Mouse (Mus musculus) adrenal gland, adult 18-20 months (tissue): ENCODE measurements around the gene Grip1. TPM values are rescaled to one million over a fixed set of nuclear protein-coding genes. Genes with fewer than 3 reads are reported as not detected.

ENCODE experiments used
- DNase-seq, 2 experiments: peaks; one replicate each; pipeline ENCODE4 v3.0.0; 2021 to 2022; ENCODE audit warnings: low spot score in 2 of 2
- total RNA-seq, 2 experiments: library from RNA; stranded (reverse); gene quantifications; 1 replicate in 1 of 2; 2 replicates in 1 of 2; pipeline ENCODE4 v1.2.3; 2021

Grip1 gene
- total RNA-seq, 2 experiments from 2014 or later, result 0.29 to 0.30 TPM

DNA sequence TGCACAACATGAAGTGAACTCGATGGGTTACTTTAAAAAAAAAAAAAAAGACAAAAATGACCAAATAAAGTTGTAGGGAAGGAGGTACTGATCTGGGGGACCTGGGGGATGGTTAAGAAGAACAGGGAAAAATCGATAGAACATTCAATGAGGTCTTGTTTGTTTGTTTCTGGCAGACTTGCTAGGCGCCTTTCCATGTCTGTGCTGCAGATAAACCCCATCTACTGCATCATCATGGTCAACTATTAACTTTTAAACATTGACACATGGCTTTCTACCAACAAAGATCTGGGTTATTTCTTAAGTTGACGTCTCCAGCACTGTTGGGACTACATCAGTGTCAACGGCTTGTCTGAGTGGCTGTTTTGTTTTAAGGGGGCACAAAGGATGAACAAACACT lies 474.3 kb downstream of the Grip1 start:
- no peak for DNase-seq

GRCm38 (mm10) chr10:119928921-119929320 lies 475.3 kb downstream of the Grip1 start:
- DNase-seq, result no peak

GRCm38 (mm10) chr10:119932794-119933193 lies 479.2 kb downstream of the Grip1 start:
- no peak for DNase-seq

GRCm38 (mm10) chr10:119933362-119933761 lies 479.7 kb downstream of the Grip1 start:
- DNase-seq, result no peak

DNA sequence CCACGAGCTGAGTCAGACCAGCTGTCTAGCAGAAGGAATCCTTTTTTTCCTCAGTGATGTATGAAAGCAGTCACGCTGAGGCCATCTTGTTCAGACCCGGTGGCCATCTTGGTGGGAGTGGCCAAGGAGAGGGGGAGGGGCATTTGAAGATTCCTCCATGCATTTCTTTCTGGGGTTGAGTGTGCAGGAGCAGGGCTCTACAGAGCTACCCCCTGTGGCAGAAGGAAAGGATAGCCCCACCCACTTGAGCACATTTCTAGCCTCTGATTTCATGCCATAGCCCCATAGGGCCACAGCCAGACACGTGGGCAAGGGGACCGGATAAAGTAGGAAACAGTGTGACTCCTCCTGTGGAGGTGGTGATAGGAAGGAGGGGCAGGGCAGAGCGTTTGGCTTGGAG lies 481.6 kb downstream of the Grip1 start:
- DNase-seq, result no peak

DNA sequence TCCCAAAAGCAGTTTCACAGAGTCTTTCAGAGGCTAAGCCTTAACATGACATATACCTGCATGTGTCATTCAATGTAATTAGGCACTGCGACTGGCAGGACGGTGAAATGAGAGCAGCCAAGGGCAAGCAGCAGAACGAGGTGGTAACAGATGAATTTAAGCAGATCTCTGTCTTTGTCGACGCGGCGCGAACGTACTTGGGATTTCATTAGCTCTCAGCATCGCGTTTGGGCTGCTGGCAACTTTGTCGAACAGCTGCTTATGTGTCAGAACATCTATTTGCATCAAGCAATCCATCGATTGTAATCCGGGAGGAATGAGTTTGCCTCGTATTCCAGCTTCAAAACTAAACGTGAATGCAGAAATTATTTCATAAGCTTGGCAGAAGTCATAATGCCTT lies 483.9 kb downstream of the Grip1 start:
- DNase-seq, result no peak

GRCm38 (mm10) chr10:119943906-119944305 lies 490.3 kb downstream of the Grip1 start:
- DNase-seq, result no peak

GRCm38 (mm10) chr10:119951460-119951859 lies 497.8 kb downstream of the Grip1 start:
- DNase-seq, result no peak

- DNase-seq, result no peak
These were observed 503.8 kb downstream of the Grip1 start for GRCm38 (mm10) chr10:119957260-119957955.

GRCm38 (mm10) chr10:119960915-119961314 lies 507.3 kb downstream of the Grip1 start:
- no peak for DNase-seq

- DNase-seq, result no peak
These were observed 512.7 kb downstream of the Grip1 start for GRCm38 (mm10) chr10:119966321-119966720.

GRCm38 (mm10) chr10:119979396-119979795 lies 525.8 kb downstream of the Grip1 start:
- DNase-seq, result no peak

GRCm38 (mm10) chr10:119980032-119980431 lies 526.4 kb downstream of the Grip1 start:
- DNase-seq, result no peak

- DNase-seq, result no peak
These were observed 530.7 kb downstream of the Grip1 start for GRCm38 (mm10) chr10:119984299-119984698.

- DNase-seq, result no peak
These were observed 544.8 kb downstream of the Grip1 start for GRCm38 (mm10) chr10:119998475-119998874.

- DNase-seq, result no peak
These were observed 548.5 kb downstream of the Grip1 start for GRCm38 (mm10) chr10:120002149-120002548.

GRCm38 (mm10) chr10:120004096-120004495 lies 550.5 kb downstream of the Grip1 start:
- no peak for DNase-seq

DNA sequence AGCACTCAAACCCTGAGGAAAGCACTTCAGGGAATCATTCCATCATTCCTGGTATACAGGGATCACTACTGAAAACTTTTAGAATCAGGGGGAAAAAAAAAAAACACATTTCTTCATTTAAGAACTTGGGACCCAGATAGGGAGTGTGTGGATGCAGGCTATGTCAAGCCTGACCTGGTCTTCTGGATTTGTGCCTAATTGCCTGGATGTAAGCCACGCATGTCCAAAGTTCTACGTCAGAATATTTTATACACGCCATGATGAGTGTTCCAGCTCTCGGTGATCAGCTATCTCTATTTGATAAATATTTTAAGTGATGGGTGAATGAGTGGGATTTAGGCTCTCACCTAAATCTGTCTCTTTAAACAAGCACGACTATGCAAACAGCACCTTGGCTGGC lies 552.0 kb downstream of the Grip1 start:
- DNase-seq, result no peak

- DNase-seq, result no peak
These were observed 558.7 kb downstream of the Grip1 start for GRCm38 (mm10) chr10:120012331-120012730.

DNA sequence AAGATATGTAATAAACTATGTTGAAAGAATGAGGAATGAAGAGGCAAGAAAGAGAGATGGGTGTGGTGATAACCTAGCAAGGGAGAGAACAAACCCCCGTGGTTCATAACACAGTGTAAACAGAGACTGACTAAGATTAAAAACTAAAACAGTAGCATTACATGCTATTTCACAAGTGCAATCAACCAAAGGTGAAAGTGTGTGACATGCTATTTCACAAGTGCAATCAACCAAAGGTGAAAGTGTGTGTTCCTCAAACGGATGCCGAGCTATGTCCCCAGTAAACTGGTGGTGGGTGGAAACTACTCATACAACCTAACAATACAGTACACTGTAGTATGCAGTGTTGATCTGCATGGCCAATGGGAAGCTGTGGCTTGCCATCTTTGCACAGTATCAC lies 561.5 kb downstream of the Grip1 start:
- DNase-seq, result no peak

GRCm38 (mm10) chr10:120026437-120026836 lies 572.8 kb downstream of the Grip1 start:
- DNase-seq, result no peak

DNA sequence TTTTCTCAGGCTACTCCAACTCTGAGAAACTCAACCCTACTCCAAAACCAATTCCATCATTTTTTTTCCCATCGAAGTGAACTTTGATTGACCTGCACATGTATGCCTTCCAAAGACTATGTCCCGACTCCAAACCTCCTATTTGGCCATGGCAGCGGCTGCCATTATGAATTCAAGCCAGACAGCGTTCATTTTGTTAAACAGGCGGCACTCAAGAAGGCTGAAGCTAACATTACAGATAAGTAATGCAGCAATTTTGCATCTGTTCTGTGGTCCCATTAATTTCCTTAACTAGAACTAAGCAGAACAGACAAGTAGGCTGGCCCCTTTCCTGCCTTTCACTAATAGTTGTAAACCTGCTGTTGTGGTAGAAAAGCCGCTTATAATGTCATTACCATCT lies 577.3 kb downstream of the Grip1 start:
- no peak for DNase-seq

DNA sequence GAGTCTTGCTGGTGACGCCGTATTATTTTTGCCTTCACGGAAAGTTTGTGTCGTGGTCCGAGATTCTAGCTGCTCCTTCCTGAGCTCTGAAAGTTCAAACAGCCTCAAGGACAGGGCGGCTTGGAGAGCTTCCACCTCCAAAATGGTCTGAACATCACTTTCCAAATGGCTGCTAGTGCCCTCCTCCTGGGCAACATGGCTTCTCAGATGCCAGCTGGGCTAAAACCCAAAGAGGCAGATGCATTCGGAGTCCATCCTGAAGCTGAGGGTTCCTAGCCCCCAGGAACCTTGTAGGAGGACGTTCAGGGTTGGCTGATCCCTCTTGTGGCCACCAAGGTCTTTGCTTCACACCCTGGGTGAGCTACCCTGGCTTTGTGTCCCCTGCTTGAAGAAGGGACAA lies 577.7 kb downstream of the Grip1 start:
- no peak for DNase-seq
